Mouse (Mus musculus) brown adipose tissue, adult 24 weeks (tissue): Measurements from ENCODE around the gene Kifc3. TPM values are rescaled to one million over a fixed set of nuclear protein-coding genes. Genes with fewer than 3 reads are reported as not detected.
"Not testable (repeated sequence)": the region's sequence is repeated elsewhere in the genome, so short reads cannot be mapped to it uniquely, and the experiment has no call there.

Source experiments
- H3K27ac ChIP-seq: fragments of 200-500 bp; replicated peaks from 2 replicates; pipeline ENCODE4 v1.5.1; 2012; ENCODE audit warnings: low read depth, mild to moderate bottlenecking, low read length
- H3K4me1 ChIP-seq: fragments of 200-500 bp; 2 replicates; pipeline ENCODE4 v1.6.1; 2012; ENCODE audit warnings: low read length, mixed read lengths; ENCODE audit not compliant: control insufficient read depth, insufficient read depth, insufficient read length
- H3K4me3 ChIP-seq: fragments of 200-500 bp; 2 replicates; pipeline ENCODE4 v1.5.1; 2012; ENCODE audit warnings: low read depth, mild to moderate bottlenecking, low read length, moderate library complexity; ENCODE audit not compliant: insufficient read depth
- polyA plus RNA-seq: library from polyadenylated mRNA; stranded (reverse); fragments of >200 nt; gene quantifications from 2 replicates; pipeline ENCODE4 v1.2.4, GENCODE M21; 2012; ENCODE audit not compliant: missing spikeins, insufficient read depth, insufficient read length

Kifc3 gene
- 24.4 and 29.3 TPM in 2 replicates for polyA plus RNA-seq

- Histone ChIP-seq H3K27ac (no peak within 1 kb of the TSS), H3K4me1 (no peaks in the 10 kb centered on the region), H3K4me3 (no peak within 1 kb of the TSS)
Measured at GRCm38 (mm10) chr8:95202649-95203275, at the start of gene Kifc3. Kifc3 (minus strand) TSS chr8:95202812.

DNA sequence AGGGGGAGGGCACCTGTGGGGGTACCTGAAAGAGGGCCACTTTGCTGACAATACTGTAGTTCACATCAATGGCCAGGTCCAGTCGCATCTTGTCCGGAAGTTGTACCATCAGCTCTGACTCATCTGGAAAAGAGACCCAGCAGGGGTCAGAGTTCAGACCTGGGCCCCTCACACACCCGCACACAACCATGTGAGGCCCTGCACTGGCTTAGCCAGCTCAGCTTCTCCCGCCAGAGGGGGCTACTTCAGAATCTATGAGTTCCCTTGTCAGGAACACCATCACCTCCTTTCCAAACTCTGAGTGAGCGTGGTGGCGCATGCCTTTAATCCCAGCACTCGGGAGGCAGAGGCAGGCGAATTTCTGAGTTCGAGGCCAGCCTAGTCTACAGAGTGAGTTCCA is 49.4 kb upstream of the Kifc3 start:
- H3K27ac ChIP-seq, result no peak overlapping the region
- no peak overlapping the region for H3K4me3 ChIP-seq
- peaks cover 8% of the 10 kb centered on the region for H3K4me1 ChIP-seq

- no peak overlapping the region for H3K4me3 ChIP-seq
- peaks cover 12% of the 10 kb centered on the region for H3K4me1 ChIP-seq
- no peak overlapping the region for H3K27ac ChIP-seq
Measured at GRCm38 (mm10) chr8:95249847-95250246, 47.2 kb upstream of the Kifc3 start.

GRCm38 (mm10) chr8:95247277-95247676 is 44.7 kb upstream of the Kifc3 start:
- peaks cover 18% of the 10 kb centered on the region for H3K4me1 ChIP-seq
- H3K27ac ChIP-seq, result no peak overlapping the region
- H3K4me3 ChIP-seq, result no peak overlapping the region

- Histone ChIP-seq H3K4me1 (peaks cover 18% of the 10 kb centered on the region), H3K4me3 (no peak overlapping the region), H3K27ac (peak overlapping the region; percentile 84)
Measured at GRCm38 (mm10) chr8:95245180-95245579, 42.6 kb upstream of the Kifc3 start.

DNA sequence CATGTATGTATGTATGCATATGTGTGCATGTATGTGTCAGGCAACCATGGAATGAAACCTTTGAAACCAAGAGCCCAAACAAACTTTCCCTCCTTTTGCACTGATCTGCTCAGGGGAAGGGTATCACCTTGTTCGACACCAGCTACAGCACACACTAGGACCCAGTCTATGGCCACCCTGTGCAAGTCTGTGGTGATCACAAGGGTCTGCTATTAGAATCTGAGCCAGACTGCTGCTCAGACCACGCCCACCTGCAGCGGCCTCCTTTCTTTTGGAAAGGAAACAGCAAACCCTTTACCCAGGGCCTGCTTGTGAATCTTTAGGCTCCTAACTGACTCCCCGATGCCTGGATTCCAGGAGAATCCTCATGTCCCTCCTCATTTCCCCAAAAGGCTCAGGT is 41.2 kb upstream of the Kifc3 start:
- H3K4me1 ChIP-seq, result peaks cover 18% of the 10 kb centered on the region
- no peak overlapping the region for H3K27ac ChIP-seq
- H3K4me3 ChIP-seq, result no peak overlapping the region

- H3K4me1 ChIP-seq, result peaks cover 13% of the 10 kb centered on the region
- H3K4me3 ChIP-seq, result no peak overlapping the region
- no peak overlapping the region for H3K27ac ChIP-seq
Measured at GRCm38 (mm10) chr8:95242826-95243571, 40.4 kb upstream of the Kifc3 start.

GRCm38 (mm10) chr8:95242099-95242825 is 39.6 kb upstream of the Kifc3 start:
- H3K27ac ChIP-seq, result no peak overlapping the region
- no peak overlapping the region for H3K4me3 ChIP-seq
- peaks cover 10% of the 10 kb centered on the region for H3K4me1 ChIP-seq

DNA sequence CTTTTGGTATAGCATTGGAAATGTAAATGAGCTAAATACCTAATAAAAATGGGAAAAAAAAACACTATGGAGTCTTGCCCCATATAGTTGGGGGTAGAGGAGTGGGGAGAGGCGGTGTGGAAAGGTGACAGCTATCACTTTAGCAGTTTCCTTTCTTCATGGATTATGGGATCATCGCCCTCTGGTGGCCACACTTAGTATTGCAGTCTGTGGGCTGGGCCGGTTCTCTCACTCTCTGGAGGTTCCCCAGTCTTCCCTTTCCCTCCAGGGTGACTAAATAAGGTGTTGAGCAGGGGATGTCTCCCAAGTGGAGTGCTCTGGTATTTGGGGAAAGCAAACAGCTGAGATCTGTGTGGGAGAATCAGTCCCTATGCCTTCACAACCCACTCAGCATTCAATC is 33.1 kb upstream of the Kifc3 start:
- Histone ChIP-seq H3K4me3 (no peak overlapping the region), H3K27ac (no peak overlapping the region), H3K4me1 (no peaks in the 10 kb centered on the region)

- not testable (repeated sequence) for H3K27ac ChIP-seq, H3K4me3 ChIP-seq, H3K4me1 ChIP-seq
Measured at GRCm38 (mm10) chr8:95230086-95230485, 27.5 kb upstream of the Kifc3 start.

DNA sequence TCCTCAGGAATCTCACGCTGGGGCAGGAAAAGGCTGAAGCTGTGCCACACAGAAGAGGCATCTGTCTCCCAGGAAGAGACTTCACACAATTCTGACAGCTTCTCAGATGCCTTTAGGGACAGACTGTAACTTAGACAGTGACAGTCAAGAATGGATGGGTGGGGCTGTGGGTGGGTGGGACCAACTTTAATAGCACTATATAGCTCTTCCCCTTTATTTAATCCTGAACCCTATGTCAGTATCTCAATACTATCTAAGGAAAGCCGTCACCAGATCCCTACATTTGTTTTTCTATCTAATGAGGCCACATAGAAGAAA is 24.5 kb upstream of the Kifc3 start:
- H3K4me1 ChIP-seq, result peaks cover 4% of the 10 kb centered on the region; the same call in 1 of the 2 replicates
- 0 out of 2 replicates have a peak overlapping the region, but pooled peaks have one; percentile 53 for H3K27ac ChIP-seq

GRCm38 (mm10) chr8:95226251-95227150 is 23.9 kb upstream of the Kifc3 start:
- H3K4me3 ChIP-seq, result no peak overlapping the region
- H3K4me1 ChIP-seq, result peaks cover 4% of the 10 kb centered on the region; the same call in 1 of the 2 replicates
- H3K27ac ChIP-seq, result peak overlapping the region; percentile 53

More for the DNA sequence above, 24.5 kb upstream of the Kifc3 start:
- H3K4me3 ChIP-seq, result no peak overlapping the region

DNA sequence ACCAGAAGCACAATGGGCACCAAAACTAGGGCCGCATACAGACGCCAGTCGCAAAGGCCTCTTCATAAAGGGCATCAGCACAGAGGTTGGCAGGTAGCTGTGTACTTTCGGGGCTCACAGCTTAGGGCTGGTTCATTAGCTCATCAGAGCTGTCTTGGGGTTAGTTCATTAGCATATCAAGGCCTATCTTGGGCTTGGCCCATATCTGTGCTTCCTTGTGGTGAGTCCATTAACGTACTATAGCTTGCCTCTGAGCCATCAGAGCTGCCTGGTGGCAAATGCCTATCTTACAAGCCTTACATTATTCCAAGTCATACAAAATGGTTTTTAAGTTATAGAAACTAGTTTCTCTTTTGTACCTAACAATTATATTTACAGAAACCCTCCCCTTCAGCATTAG is 21.4 kb upstream of the Kifc3 start:
- H3K4me1 ChIP-seq, result peaks cover 4% of the 10 kb centered on the region; the same call in 1 of the 2 replicates
- no peak overlapping the region for H3K27ac ChIP-seq
- no peak overlapping the region for H3K4me3 ChIP-seq

DNA sequence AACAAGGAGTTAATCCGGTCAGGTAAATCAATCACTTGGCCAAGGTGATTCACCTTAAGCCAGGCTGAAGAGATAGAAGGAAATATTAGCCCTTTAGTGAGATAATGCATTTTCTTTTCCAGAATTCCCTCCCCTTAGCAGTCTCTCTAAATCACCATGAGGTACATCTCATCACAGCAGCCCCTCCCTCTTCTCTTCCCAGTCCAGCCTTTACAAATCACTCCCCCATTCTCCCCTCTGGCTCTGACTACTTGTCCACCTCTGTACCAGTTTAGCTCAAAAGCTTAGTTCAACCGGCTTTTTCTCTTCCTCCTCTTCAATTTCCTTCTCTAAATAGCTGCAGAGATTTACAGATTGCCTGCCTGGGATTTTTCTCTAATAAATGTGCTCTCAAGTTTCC is 18.4 kb upstream of the Kifc3 start:
- peaks cover 3% of the 10 kb centered on the region; the same call in 1 of the 2 replicates for H3K4me1 ChIP-seq
- no peak overlapping the region for H3K4me3 ChIP-seq
- no peak overlapping the region for H3K27ac ChIP-seq
